Mouse (Mus musculus) CH12.LX (cell line): ENCODE results near the gene Mgat4b.

ENCODE experiments used
- CTCF ChIP-seq, 2 experiments: IDR thresholded peaks in 1 of 2; conservative IDR thresholded peaks in 1 of 2; 2 replicates each; pipeline ENCODE4 v1.5.1; 2011 to 2012; ENCODE audit warnings: low read depth in 2 of 2, low read length in 2 of 2, improper control_type of control experiment in 1 of 2, inconsistent platforms in 1 of 2, mild to moderate bottlenecking in 1 of 2, moderate library complexity in 1 of 2
- E2F4 ChIP-seq: IDR thresholded peaks from 2 replicates; pipeline ENCODE4 v1.6.1; 2011; ENCODE audit warnings: low read depth, low read length, improper control_type of control experiment; ENCODE audit not compliant: insufficient replicate concordance
- EP300 ChIP-seq: IDR thresholded peaks from 2 replicates; pipeline ENCODE4 v1.6.1; 2011; ENCODE audit warnings: low read length, improper control_type of control experiment
- JUN ChIP-seq: IDR thresholded peaks from 2 replicates; pipeline ENCODE4 v1.6.1; 2011; ENCODE audit warnings: low read depth, mild to moderate bottlenecking, low read length, improper control_type of control experiment, moderate library complexity; ENCODE audit not compliant: insufficient read depth
- KAT2A ChIP-seq: IDR thresholded peaks from 2 replicates; pipeline ENCODE4 v1.6.1; 2012; ENCODE audit warnings: low read length, improper control_type of control experiment, inconsistent platforms; ENCODE audit not compliant: insufficient replicate concordance
- POLR2A ChIP-seq: IDR thresholded peaks from 2 replicates; pipeline ENCODE4 v1.6.1; 2011; ENCODE audit warnings: low read depth, mild to moderate bottlenecking, improper control_type of control experiment, low read length
- POLR2AphosphoS2 ChIP-seq: IDR thresholded peaks from 2 replicates; pipeline ENCODE4 v1.6.1; 2011; ENCODE audit warnings: low read depth, low read length, improper control_type of control experiment
- SIN3A ChIP-seq: IDR thresholded peaks from 2 replicates; pipeline ENCODE4 v1.6.1; 2012; ENCODE audit warnings: low read length, improper control_type of control experiment, inconsistent platforms
- ZC3H11A ChIP-seq: IDR thresholded peaks from 2 replicates; pipeline ENCODE4 v1.6.1; 2012; ENCODE audit warnings: low read depth, mild to moderate bottlenecking, inconsistent platforms, low read length, improper control_type of control experiment

- TF ChIP-seq POLR2A (peak; percentile 42), SIN3A (peak; percentile 97), E2F4 (no peak), EP300 (peak; percentile 91), JUN (peak; percentile 89), CTCF (conservative IDR thresholded peaks at IDR 0.05 in 1 of 2, IDR thresholded peaks at IDR 0.05 in 1 of 2; ENCODE audit: low read depth in 2 of 2, low read length in 2 of 2) (no peak), ZC3H11A (no peak), KAT2A (no peak), POLR2AphosphoS2 (no peak)
Measured at GRCm38 (mm10) chr11:50212848-50213758, 2.4 kb downstream of the Mgat4b start.
